Mouse (Mus musculus) stomach, postnatal 0 days (tissue): ENCODE data around the gene Fsip1. TPM values are rescaled to one million over a fixed set of nuclear protein-coding genes. Genes with fewer than 3 reads are reported as not detected.
"Not testable (repeated sequence)": the region's sequence is repeated elsewhere in the genome, so short reads cannot be mapped to it uniquely, and the experiment has no call there.

ENCODE experiments used
- ATAC-seq: fragments of 200-750 bp; cut with Nextera tagmentation; 2 replicates; pipeline ENCODE4 v1.8.0; 2017; ENCODE audit not compliant: low FRiP score, low TSS enrichment
- DNase-seq: peaks from one replicate; pipeline ENCODE4 v3.0.0-alpha.2; 2016; ENCODE audit warnings: low spot score
- H3K27ac ChIP-seq: fragments of 300-500 bp; sonication (generic); replicated peaks from 2 replicates; pipeline ENCODE4 v1.5.1; 2014; ENCODE audit warnings: mild to moderate bottlenecking, control low read depth
- H3K27me3 ChIP-seq: fragments of 300-500 bp; sonication (generic); 2 replicates; pipeline ENCODE4 v1.6.1; 2014; ENCODE audit warnings: low read length; ENCODE audit not compliant: control insufficient read depth, insufficient read depth
- H3K36me3 ChIP-seq: fragments of 300-500 bp; sonication (generic); 2 replicates; pipeline ENCODE4 v1.6.1; 2014; ENCODE audit warnings: low read length, mixed read lengths; ENCODE audit not compliant: control insufficient read depth, insufficient read depth
- H3K4me1 ChIP-seq: fragments of 300-500 bp; sonication (generic); replicated peaks from 2 replicates; pipeline ENCODE4 v1.6.1; 2014; ENCODE audit warnings: antibody characterized with exemption; ENCODE audit not compliant: control insufficient read depth, insufficient read depth
- H3K4me2 ChIP-seq: fragments of 300-500 bp; sonication (generic); replicated peaks from 2 replicates; pipeline ENCODE4 v1.6.1; 2014; ENCODE audit warnings: low read depth, mild to moderate bottlenecking, control low read depth, moderate library complexity
- H3K4me3 ChIP-seq: fragments of 300-500 bp; sonication (generic); 2 replicates; pipeline ENCODE4 v1.5.1; 2014; ENCODE audit warnings: low read depth, low read length, control low read depth
- H3K9ac ChIP-seq: fragments of 300-500 bp; sonication (generic); 2 replicates; pipeline ENCODE4 v1.6.1; 2014; ENCODE audit warnings: mild to moderate bottlenecking, low read length, control low read depth, mixed read lengths
- H3K9me3 ChIP-seq: fragments of 300-500 bp; sonication (generic); 2 replicates; pipeline ENCODE4 v1.6.1; 2016; ENCODE audit warnings: low read length; ENCODE audit not compliant: control insufficient read depth
- CTCF ChIP-seq: IDR thresholded peaks from 2 replicates; pipeline ENCODE4 v1.5.1; 2016; ENCODE audit warnings: antibody characterized with exemption, low read depth, mild to moderate bottlenecking, moderate library complexity
- EP300 ChIP-seq: optimal IDR thresholded peaks from 2 replicates; pipeline ENCODE3; 2016; ENCODE audit warnings: antibody characterized with exemption
- WGBS: fragments of 180-500 bp; shearing (Covaris S2); extraction: QIAGEN DNeasy Blood & Tissue Kit; methylation state at CpG from one replicate; pipeline ENCODE4 v1.1.7; 2014; 5-methylcytosine and 5-hydroxymethylcytosine counted together
- polyA plus RNA-seq: library from polyadenylated mRNA; unstranded; fragments of >200 nt; fragmentation: Nextera tagmentation; extraction: Ambion mirVana; gene quantifications from 2 replicates; pipeline ENCODE4 v1.2.1, GENCODE M21; 2015

Gene Fsip1
- polyA plus RNA-seq, 1 experiment from 2014 or later: 0.07 TPM

GRCm38 (mm10) chr2:118159126-118159525, 97.6 kb downstream of the Fsip1 start:
- Histone ChIP-seq H3K4me3 (no peak overlapping the region), H3K36me3 (no peaks in the 10 kb centered on the region), H3K4me2 (no peak overlapping the region), H3K9me3 (no peaks in the 10 kb centered on the region), H3K27ac (no peak overlapping the region), H3K4me1 (no peaks in the 10 kb centered on the region), H3K27me3 (no peaks in the 10 kb centered on the region), H3K9ac (no peak overlapping the region)
- DNase-seq: no peak
- 48% methylated on average over 6 of the region's 6 CpGs for WGBS
- TF ChIP-seq CTCF: no peak
- TF ChIP-seq EP300: no peak
- ATAC-seq: no peak

GRCm38 (mm10) chr2:118158095-118158494, 98.7 kb downstream of the Fsip1 start:
- Histone ChIP-seq H3K9ac (no peak overlapping the region), H3K4me3 (no peak overlapping the region), H3K27ac (no peak overlapping the region), H3K4me1 (no peaks in the 10 kb centered on the region), H3K27me3 (no peaks in the 10 kb centered on the region), H3K36me3 (no peaks in the 10 kb centered on the region), H3K9me3 (no peaks in the 10 kb centered on the region), H3K4me2 (no peak overlapping the region)
- no peak for DNase-seq
- WGBS: 85% methylated on average over 3 of the region's 3 CpGs
- no peak for ATAC-seq
- no peak for TF ChIP-seq CTCF
- TF ChIP-seq EP300: no peak

- WGBS: 54% methylated on average over 12 of the region's 12 CpGs
- no peak overlapping the region for H3K9ac ChIP-seq
- no peak overlapping the region for H3K4me2 ChIP-seq
- no peaks in the 10 kb centered on the region for H3K36me3 ChIP-seq
- H3K9me3 ChIP-seq: no peaks in the 10 kb centered on the region
- peak; percentile 22 for TF ChIP-seq CTCF
- TF ChIP-seq EP300: no peak
- H3K27me3 ChIP-seq: no peaks in the 10 kb centered on the region
- DNase-seq (peak; percentile 18), ATAC-seq (no peak; the same call in 1 of the 2 replicates)
- H3K4me3 ChIP-seq: no peak overlapping the region
- 0 out of 2 replicates have a peak, but pooled peaks cover 2% of the 10 kb centered on the region for H3K4me1 ChIP-seq
- no peak overlapping the region for H3K27ac ChIP-seq
Observed at GRCm38 (mm10) chr2:118149855-118150563, 106.8 kb downstream of the Fsip1 start.

GRCm38 (mm10) chr2:118148321-118149142, 108.2 kb downstream of the Fsip1 start:
- Histone ChIP-seq H3K4me3 (no peak overlapping the region), H3K27ac (no peak overlapping the region), H3K9ac (no peak overlapping the region), H3K4me2 (no peak overlapping the region), H3K4me1 (0 out of 2 replicates have a peak, but pooled peaks cover 2% of the 10 kb centered on the region), H3K9me3 (no peaks in the 10 kb centered on the region), H3K36me3 (no peaks in the 10 kb centered on the region), H3K27me3 (no peaks in the 10 kb centered on the region)
- DNase-seq: no peak
- WGBS: 69% methylated on average over 4 of the region's 4 CpGs
- TF ChIP-seq EP300 (no peak), CTCF (no peak)
- no peak for ATAC-seq

- H3K4me1 ChIP-seq, H3K27ac ChIP-seq, ATAC-seq, H3K36me3 ChIP-seq, H3K9me3 ChIP-seq, H3K27me3 ChIP-seq, H3K4me2 ChIP-seq, DNase-seq, H3K4me3 ChIP-seq, H3K9ac ChIP-seq: not testable (repeated sequence)
- WGBS: 54% methylated on average over 3 of the region's 3 CpGs
Observed at GRCm38 (mm10) chr2:118147749-118148148, 109.0 kb downstream of the Fsip1 start.

GRCm38 (mm10) chr2:118141651-118142050, 115.1 kb downstream of the Fsip1 start:
- 91% methylated on average over 10 of the region's 10 CpGs for WGBS
- no peaks in the 10 kb centered on the region for H3K4me1 ChIP-seq
- H3K27me3 ChIP-seq: no peaks in the 10 kb centered on the region
- H3K4me3 ChIP-seq: no peak overlapping the region
- no peak for ATAC-seq
- TF ChIP-seq EP300 (no peak), CTCF (no peak)
- H3K9ac ChIP-seq: no peak overlapping the region
- no peaks in the 10 kb centered on the region for H3K36me3 ChIP-seq
- no peak overlapping the region for H3K4me2 ChIP-seq
- no peaks in the 10 kb centered on the region for H3K9me3 ChIP-seq
- no peak overlapping the region for H3K27ac ChIP-seq
- DNase-seq: no peak
